Mouse (Mus musculus) midbrain, embryonic 11.5 days (tissue): ENCODE results near the gene Gm29582. TPM values are rescaled to one million over a fixed set of nuclear protein-coding genes. Genes with fewer than 3 reads are reported as not detected.
"Not testable (repeated sequence)": the region's sequence is repeated elsewhere in the genome, so short reads cannot be mapped to it uniquely, and the experiment has no call there.

Experiments
- ATAC-seq: fragments of 200-750 bp; cut with Nextera tagmentation; 2 replicates; pipeline ENCODE4 v1.8.0; 2017; ENCODE audit warnings: moderate TSS enrichment, moderate library complexity; ENCODE audit not compliant: low FRiP score
- DNase-seq: peaks from one replicate; pipeline ENCODE4 v3.0.0; 2015; ENCODE audit warnings: low spot score; ENCODE audit errors: missing footprints
- H3K27ac ChIP-seq: fragments of 300-500 bp; sonication (generic); 2 replicates; pipeline ENCODE4 v1.5.1; 2014; ENCODE audit warnings: low read depth, low read length
- H3K27me3 ChIP-seq: fragments of 300-500 bp; sonication (generic); 2 replicates; pipeline ENCODE4 v1.6.1; 2014; ENCODE audit warnings: mild to moderate bottlenecking, low read length, moderate library complexity, mixed read lengths; ENCODE audit not compliant: control insufficient read depth, insufficient read depth
- H3K36me3 ChIP-seq: fragments of 300-500 bp; sonication (generic); 2 replicates; pipeline ENCODE4 v1.6.1; 2014; ENCODE audit warnings: mild to moderate bottlenecking, low read length, moderate library complexity, mixed read lengths; ENCODE audit not compliant: control insufficient read depth, insufficient read depth
- H3K4me1 ChIP-seq: fragments of 300-500 bp; sonication (generic); 2 replicates; pipeline ENCODE4 v1.6.1; 2014; ENCODE audit warnings: low read length; ENCODE audit not compliant: control insufficient read depth, insufficient read depth
- H3K4me2 ChIP-seq: fragments of 300-500 bp; sonication (generic); 2 replicates; pipeline ENCODE4 v1.6.1; 2014; ENCODE audit warnings: mild to moderate bottlenecking, moderate library complexity
- H3K4me3 ChIP-seq: fragments of 300-500 bp; sonication (generic); 2 replicates; pipeline ENCODE4 v1.5.1; 2014; ENCODE audit warnings: low read depth, low read length
- H3K9ac ChIP-seq: fragments of 300-500 bp; sonication (generic); 2 replicates; pipeline ENCODE4 v1.6.1; 2014; ENCODE audit warnings: low read length
- H3K9me3 ChIP-seq: fragments of 300-500 bp; sonication (generic); 2 replicates; pipeline ENCODE4 v1.6.1; 2016; ENCODE audit warnings: low read length; ENCODE audit not compliant: control insufficient read depth
- WGBS: fragments of 180-500 bp; shearing (Covaris S2); extraction: QIAGEN DNeasy Blood & Tissue Kit; methylation state at CpG from one replicate; pipeline ENCODE4 v1.1.7; 2014; 5-methylcytosine and 5-hydroxymethylcytosine counted together
- polyA plus RNA-seq: library from polyadenylated mRNA; unstranded; fragments of >200 nt; fragmentation: Nextera tagmentation; extraction: Ambion mirVana; gene quantifications from 2 replicates; pipeline ENCODE4 v1.2.1, GENCODE M21; 2014

The Gm29582 gene
- polyA plus RNA-seq = not detected in 2 replicates

DNA sequence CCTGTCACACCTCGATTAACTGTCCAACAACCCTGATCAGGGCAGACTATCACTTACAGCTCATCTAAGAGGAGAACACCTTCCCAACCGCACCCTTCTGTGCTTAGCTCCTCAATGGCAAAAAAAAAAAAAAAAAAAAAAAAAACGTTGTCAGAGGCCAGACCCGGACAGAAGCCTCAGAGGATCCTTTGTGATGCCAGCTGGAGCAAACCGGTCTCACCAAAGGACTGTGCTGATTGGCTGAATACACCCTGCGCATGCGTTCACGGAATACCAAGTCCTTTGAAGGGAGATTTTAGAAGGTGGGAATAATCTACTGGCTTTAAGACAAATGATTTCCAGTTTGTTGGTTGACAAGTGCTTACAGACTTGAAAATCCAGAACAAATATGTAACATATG is at the start of gene Gm29582:
Gene Gm29582 (minus strand): TSS at position 101 of the 400 bp plus-strand sequence.
- ATAC-seq, H3K4me3 ChIP-seq, H3K36me3 ChIP-seq, H3K27me3 ChIP-seq, H3K4me2 ChIP-seq, H3K9ac ChIP-seq, H3K9me3 ChIP-seq, H3K4me1 ChIP-seq, DNase-seq, H3K27ac ChIP-seq: not testable (repeated sequence)
- no CpG with 5 or more reads among the region's 8 CpGs for WGBS
